Mouse (Mus musculus) heart, postnatal 0 days (tissue): ENCODE results near the gene Crb1.

Experiments
- CTCF ChIP-seq: IDR thresholded peaks from 2 replicates; pipeline ENCODE4 v1.5.1; 2016; ENCODE audit warnings: antibody characterized with exemption, control low read depth, low read depth
- EP300 ChIP-seq: IDR thresholded peaks from 2 replicates; pipeline ENCODE4 v1.6.1; 2016; ENCODE audit warnings: antibody characterized with exemption, low read depth

- TF ChIP-seq CTCF (peak; percentile 57), EP300 (no peak)
Measured at GRCm38 (mm10) chr1:139340178-139340859, 36.6 kb downstream of the Crb1 start.
